Mouse (Mus musculus): ENCODE measurements around the gene Uimc1.

DNA sequence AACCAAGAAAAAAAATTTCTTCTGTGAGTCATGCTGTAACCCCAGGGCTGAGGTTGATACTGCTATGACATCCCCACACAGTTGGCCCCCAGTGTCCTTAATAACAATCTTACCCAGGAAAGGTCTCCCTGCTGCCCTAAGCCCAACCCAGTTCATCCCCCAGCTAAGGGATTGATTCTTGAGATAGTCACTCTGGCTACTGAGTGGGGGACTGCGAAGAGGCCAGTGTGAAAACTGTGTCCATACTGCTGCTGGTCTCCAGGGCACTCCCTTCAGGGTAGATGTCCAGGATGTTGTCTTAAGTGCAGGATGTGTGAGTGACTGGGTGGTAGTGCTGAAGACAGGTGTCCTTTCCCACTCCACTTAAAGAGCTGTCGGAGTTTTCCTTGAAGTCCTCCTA is 33.3 kb upstream of the Uimc1 start, which contains the start of gene Gm17617:
- no peak for TF ChIP-seq TCF12 (IDR thresholded peaks at IDR 0.05; ENCODE audit: insufficient read depth, poor library complexity, severe bottlenecking)
- no peak for TF ChIP-seq POLR2A (IDR thresholded peaks at IDR 0.05; ENCODE audit: insufficient read length, low read depth)
- TF ChIP-seq E2F4 (IDR thresholded peaks at IDR 0.05; ENCODE audit: insufficient read depth) = no peak
- no peak for TF ChIP-seq MAX (IDR thresholded peaks at IDR 0.05; ENCODE audit: low read depth)
- no peak for TF ChIP-seq POLR2AphosphoS2 (IDR thresholded peaks at IDR 0.05; ENCODE audit: insufficient read length, low read depth)
- no peak for TF ChIP-seq REST (IDR thresholded peaks at IDR 0.05; ENCODE audit: insufficient read depth, insufficient read length)
- TF ChIP-seq USF1 (IDR thresholded peaks at IDR 0.05; ENCODE audit: low read depth) = no peak
- TF ChIP-seq CEBPB (IDR thresholded peaks at IDR 0.05; ENCODE audit: insufficient read depth, poor library complexity, severe bottlenecking) = no peak
